Mouse (Mus musculus): ENCODE data around the gene Drg2. TPM values are rescaled to one million over a fixed set of nuclear protein-coding genes. Genes with fewer than 3 reads are reported as not detected.

Gene Drg2
- polyA plus RNA-seq, 1 experiment from 2014 or later, result 47.2 TPM

GRCm38 (mm10) chr11:60512520-60512919, 58.1 kb downstream of the Drg2 start:
- 87% methylated on average over 2 of the region's 2 CpGs for WGBS
- H3K4me3 ChIP-seq (ENCODE audit: low read depth, low read length), result no peak overlapping the region
- no peaks in the 10 kb centered on the region for H3K9me3 ChIP-seq (ENCODE audit: control insufficient read depth, low read length)
- no peak for TF ChIP-seq EP300 (optimal IDR thresholded peaks at IDR 0.05)
- TF ChIP-seq CTCF (IDR thresholded peaks at IDR 0.05; ENCODE audit: low read depth), result peak; percentile 49
- ATAC-seq (ENCODE audit: low FRiP score, low TSS enrichment) (no peak), DNase-seq (ENCODE audit: low spot score) (no peak)
- H3K27ac ChIP-seq (replicated peaks), result no peak overlapping the region
- no peaks in the 10 kb centered on the region for H3K27me3 ChIP-seq (ENCODE audit: control insufficient read depth, insufficient read depth, low read length)
- no peak overlapping the region for H3K4me2 ChIP-seq (replicated peaks; ENCODE audit: low read depth)
- no peak overlapping the region for H3K9ac ChIP-seq (ENCODE audit: low read length)
- no peaks in the 10 kb centered on the region for H3K4me1 ChIP-seq (replicated peaks; ENCODE audit: control insufficient read depth, insufficient read depth)
- H3K36me3 ChIP-seq (ENCODE audit: control insufficient read depth, insufficient read depth, low read length), result no peaks in the 10 kb centered on the region

- Histone ChIP-seq H3K4me2 (replicated peaks; ENCODE audit: low read depth) (no peak overlapping the region), H3K4me1 (replicated peaks; ENCODE audit: control insufficient read depth, insufficient read depth) (no peaks in the 10 kb centered on the region), H3K9ac (ENCODE audit: low read length) (no peak overlapping the region), H3K27ac (replicated peaks) (no peak overlapping the region), H3K9me3 (ENCODE audit: control insufficient read depth, low read length) (no peaks in the 10 kb centered on the region), H3K27me3 (ENCODE audit: control insufficient read depth, insufficient read depth, low read length) (no peaks in the 10 kb centered on the region), H3K4me3 (ENCODE audit: low read depth, low read length) (no peak overlapping the region), H3K36me3 (ENCODE audit: control insufficient read depth, insufficient read depth, low read length) (no peaks in the 10 kb centered on the region)
- ATAC-seq (ENCODE audit: low FRiP score, low TSS enrichment) (peak; percentile 58; the same call in 1 of the 2 replicates), DNase-seq (ENCODE audit: low spot score) (peak; percentile 26)
- WGBS, result 49% methylated on average over 2 of the region's 2 CpGs
- no peak for TF ChIP-seq CTCF (IDR thresholded peaks at IDR 0.05; ENCODE audit: low read depth)
- TF ChIP-seq EP300 (optimal IDR thresholded peaks at IDR 0.05), result no peak
Measured at GRCm38 (mm10) chr11:60514941-60515340, 60.5 kb downstream of the Drg2 start.

DNA sequence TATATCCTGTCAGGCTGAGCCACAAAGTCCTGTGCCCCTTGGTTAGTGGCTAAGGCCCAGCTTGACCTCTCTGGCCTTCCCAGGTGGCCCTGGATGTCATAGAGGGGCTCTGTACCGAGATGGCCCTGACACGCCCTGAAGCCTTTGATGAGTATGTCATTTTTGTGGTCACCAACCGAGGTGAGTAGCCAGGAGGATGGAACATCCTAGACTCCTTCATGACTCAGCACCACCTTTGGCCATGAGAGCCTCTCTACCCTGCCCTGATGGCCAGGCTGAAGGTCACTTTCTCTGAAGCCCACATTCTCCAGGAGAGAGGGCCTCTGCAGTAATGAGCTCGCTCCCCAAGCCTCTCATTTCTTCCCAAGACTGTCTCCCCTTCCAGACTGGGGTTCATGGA, 63.9 kb downstream of the Drg2 start:
- 79% methylated on average over 4 of the region's 4 CpGs for WGBS
- peak; percentile 32; the same call in 1 of the 2 replicates for ATAC-seq (ENCODE audit: low FRiP score, low TSS enrichment)
- no peak for DNase-seq (ENCODE audit: low spot score)
- Histone ChIP-seq H3K4me2 (replicated peaks; ENCODE audit: low read depth) (no peak overlapping the region), H3K9ac (ENCODE audit: low read length) (no peak overlapping the region), H3K27ac (replicated peaks) (no peak overlapping the region), H3K27me3 (ENCODE audit: control insufficient read depth, insufficient read depth, low read length) (no peaks in the 10 kb centered on the region), H3K4me1 (replicated peaks; ENCODE audit: control insufficient read depth, insufficient read depth) (no peaks in the 10 kb centered on the region), H3K36me3 (ENCODE audit: control insufficient read depth, insufficient read depth, low read length) (no peaks in the 10 kb centered on the region), H3K4me3 (ENCODE audit: low read depth, low read length) (no peak overlapping the region), H3K9me3 (ENCODE audit: control insufficient read depth, low read length) (no peaks in the 10 kb centered on the region)
- TF ChIP-seq EP300 (optimal IDR thresholded peaks at IDR 0.05) (no peak), CTCF (IDR thresholded peaks at IDR 0.05; ENCODE audit: low read depth) (no peak)

Other genes starting within 250 kb of the Drg2 start
- 44.7 and 47.9 TPM in 2 replicates for gene Srebf1, start 232.0 kb upstream of the Drg2 start, polyA plus RNA-seq (2015; fragmentation: Nextera tagmentation; extraction: Ambion mirVana)
- 15.9 and 19.4 TPM in 2 replicates for gene Tom1l2, start 101.7 kb upstream of the Drg2 start, polyA plus RNA-seq (2015; fragmentation: Nextera tagmentation; extraction: Ambion mirVana)
- 0.69 and 0.93 TPM in 2 replicates for gene Drc3, start 101.3 kb upstream of the Drg2 start, polyA plus RNA-seq (2015; fragmentation: Nextera tagmentation; extraction: Ambion mirVana)
- 10.9 and 12.0 TPM in 2 replicates for gene Gid4, start 37.4 kb upstream of the Drg2 start, polyA plus RNA-seq (2015; fragmentation: Nextera tagmentation; extraction: Ambion mirVana)
- gene Atpaf2, start 36.1 kb upstream of the Drg2 start, polyA plus RNA-seq (2015; fragmentation: Nextera tagmentation; extraction: Ambion mirVana), result 30.5 and 30.7 TPM in 2 replicates
- gene Myo15, start 14.7 kb downstream of the Drg2 start, polyA plus RNA-seq (2015; fragmentation: Nextera tagmentation; extraction: Ambion mirVana), result 0.02 and 0.08 TPM in 2 replicates
- gene Alkbh5, start 81.8 kb downstream of the Drg2 start, polyA plus RNA-seq (2015; fragmentation: Nextera tagmentation; extraction: Ambion mirVana), result 25.7 and 26.3 TPM in 2 replicates
- 13.6 and 14.4 TPM in 2 replicates for gene Llgl1, start 245.1 kb downstream of the Drg2 start, polyA plus RNA-seq (2015; fragmentation: Nextera tagmentation; extraction: Ambion mirVana)

Measured in stomach, postnatal 0 days (tissue).